ENCODE assay signal across 8 mouse cellular contexts in genomic region chr4:100188201-100188699, GRCm38 (mm10).
A peak's percentile ranks its signal among the peaks of the same experiment; 100 is the strongest.
DNase-seq lines count a peak whose midpoint lies in the region; ATAC-seq lines count a peak whose summit lies in the region.

No protein-coding gene starts in this region.

- peaks cover 13% of the 10 kb centered on the region for H3K4me1 ChIP-seq in embryonic facial prominence, embryonic 13.5 days
- H3K4me1 ChIP-seq in liver, embryonic 12.5 days, result peaks cover 10% of the 10 kb centered on the region; the same call in 1 of the 2 replicates

- WGBS in embryonic facial prominence, embryonic 13.5 days, result 35% methylated on average over 4 of the region's 4 CpGs
- 29% methylated on average over 4 of the region's 4 CpGs for WGBS in liver, embryonic 12.5 days (ENCODE audit: insufficient replicate concordance)

- H3K27ac ChIP-seq in embryonic facial prominence, embryonic 13.5 days, result peak overlapping the region; percentile 49; the same call in 1 of the 2 replicates
- no peak overlapping the region for H3K27ac ChIP-seq in liver, embryonic 12.5 days

- H3K4me2 ChIP-seq in embryonic facial prominence, embryonic 13.5 days, result no peak overlapping the region
- no peak overlapping the region for H3K4me2 ChIP-seq in liver, embryonic 12.5 days

- H3K9me3 ChIP-seq in embryonic facial prominence, embryonic 13.5 days, result no peaks in the 10 kb centered on the region
- no peaks in the 10 kb centered on the region for H3K9me3 ChIP-seq in liver, embryonic 12.5 days (replicated peaks)

- intact Hi-C loops in heart, postnatal 14 days (cut with DNase I), result loop anchor here (5.0 kb wide), 1 partner anchor 91 kb away; the partner anchor contains the start of gene Ror1

- H3K27me3 ChIP-seq in embryonic facial prominence, embryonic 13.5 days, result no peaks in the 10 kb centered on the region
- no peaks in the 10 kb centered on the region for H3K27me3 ChIP-seq in liver, embryonic 12.5 days (replicated peaks)

- peak overlapping the region; percentile 27; the same call in 1 of the 2 replicates for H3K9ac ChIP-seq in embryonic facial prominence, embryonic 13.5 days
- H3K9ac ChIP-seq in liver, embryonic 12.5 days, result no peak overlapping the region

- H3K36me3 ChIP-seq in embryonic facial prominence, embryonic 13.5 days, result no peaks in the 10 kb centered on the region
- H3K36me3 ChIP-seq in liver, embryonic 12.5 days, result no peaks in the 10 kb centered on the region

- H3K4me3 ChIP-seq in embryonic facial prominence, embryonic 13.5 days, result no peak overlapping the region
- no peak overlapping the region for H3K4me3 ChIP-seq in liver, embryonic 12.5 days

- ATAC-seq in embryonic facial prominence, embryonic 13.5 days (ENCODE audit: insufficient number of reproducible peaks, insufficient read depth, low FRiP score, low TSS enrichment, low read depth), result no peak
- ATAC-seq in liver, embryonic 12.5 days, result no peak

- DNase-seq in cerebellum, postnatal 10 days, result peak; percentile 39 to 52
- no peak for DNase-seq in cerebellum, adult 11 months
- DNase-seq in heart, postnatal 14 days, result peak; percentile 33 to 55
- peak; percentile 40 to 57 for DNase-seq in kidney, postnatal 4 days
- no peak for DNase-seq in B cell, adult 2 months
- DNase-seq in layer of hippocampus, adult 11-12 months (ENCODE audit: low spot score), result no peak

Comparison
In these comparisons a context has a peak if more than half of its experiments do, and no peak if none do; other contexts are left out.
1. DNase-seq: peak in cerebellum, postnatal 10 days (2 of 2), heart, postnatal 14 days (2 of 2) and kidney, postnatal 4 days (2 of 2); none in cerebellum, adult 11 months (single experiment), B cell, adult 2 months (0 of 2) and layer of hippocampus, adult 11-12 months (single experiment).